9 mouse cellular contexts compared by ENCODE assay signal in the genomic region with DNA sequence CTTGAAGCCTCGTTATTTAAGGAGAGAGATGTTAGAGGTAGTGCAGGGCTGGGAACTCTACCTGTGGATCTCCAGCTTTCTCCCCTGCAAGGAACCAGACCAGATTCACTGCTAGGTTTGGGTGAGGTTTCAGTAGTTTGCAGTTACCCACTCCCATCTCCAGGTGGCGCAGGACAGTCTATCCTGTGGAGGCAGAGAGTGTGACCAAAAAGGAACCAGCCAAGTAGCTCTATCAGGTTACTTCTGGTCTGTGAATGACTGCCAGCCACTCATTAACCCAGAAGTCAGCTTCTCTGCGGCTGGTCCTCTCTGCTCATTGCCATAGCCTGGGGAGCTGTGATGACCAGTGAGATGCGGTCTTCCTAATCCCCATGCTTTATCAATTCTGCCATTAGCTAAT.
DNase-seq lines count a peak whose midpoint lies in the region; ATAC-seq and TF ChIP-seq lines count a peak whose summit lies in the region.
"Had no signal": no experiment of that assay in that cellular context is flagged by ENCODE, and none has a peak within 500 bp of the region (broad histone marks: within the 10 kb centered on the region; RNA-seq: fewer than 3 reads in every experiment).

No protein-coding gene starts in this region.

- H3K27ac ChIP-seq in liver, adult 2 months (replicated peaks; ENCODE audit: insufficient read depth, low read depth, low read length), result no peak overlapping the region
- H3K27ac ChIP-seq in liver, embryonic 12.5 days, result no peak overlapping the region
- H3K27ac ChIP-seq in forebrain, postnatal 0 days (ENCODE audit: low read depth, low read length), result no peak overlapping the region
- no peak overlapping the region for H3K27ac ChIP-seq in limb, embryonic 13.5 days
- H3K27ac ChIP-seq: embryonic facial prominence, embryonic 15.5 days had no signal

- no peaks in the 10 kb centered on the region for H3K27me3 ChIP-seq in liver, adult 2 months (ENCODE audit: control insufficient read depth, insufficient read depth, low read length)
- H3K27me3 ChIP-seq in liver, embryonic 12.5 days (replicated peaks), result no peaks in the 10 kb centered on the region
- H3K27me3 ChIP-seq in forebrain, postnatal 0 days (ENCODE audit: insufficient read depth, low read length), result no peaks in the 10 kb centered on the region
- H3K27me3 ChIP-seq in limb, embryonic 13.5 days, result no peaks in the 10 kb centered on the region
- H3K27me3 ChIP-seq: embryonic facial prominence, embryonic 15.5 days had no signal

- H3K4me2 ChIP-seq in liver, embryonic 12.5 days, result no peak overlapping the region
- no peak overlapping the region for H3K4me2 ChIP-seq in forebrain, postnatal 0 days (ENCODE audit: low read depth)
- no peak overlapping the region for H3K4me2 ChIP-seq in limb, embryonic 13.5 days (replicated peaks)
- H3K4me2 ChIP-seq: embryonic facial prominence, embryonic 15.5 days had no signal

- no peak overlapping the region for H3K9ac ChIP-seq in liver, adult 2 months (ENCODE audit: low read depth, low read length)
- H3K9ac ChIP-seq in liver, embryonic 12.5 days, result no peak overlapping the region
- H3K9ac ChIP-seq in forebrain, postnatal 0 days, result no peak overlapping the region
- H3K9ac ChIP-seq in limb, embryonic 13.5 days, result no peak overlapping the region
- H3K9ac ChIP-seq: embryonic facial prominence, embryonic 15.5 days had no signal

- no peaks in the 10 kb centered on the region for H3K9me3 ChIP-seq in liver, embryonic 12.5 days (replicated peaks)
- no peaks in the 10 kb centered on the region for H3K9me3 ChIP-seq in forebrain, postnatal 0 days (ENCODE audit: low read length)
- H3K9me3 ChIP-seq in limb, embryonic 13.5 days, result no peaks in the 10 kb centered on the region
- H3K9me3 ChIP-seq: embryonic facial prominence, embryonic 15.5 days had no signal

- TF ChIP-seq CTCF in liver, adult 2 months (IDR thresholded peaks at IDR 0.05; ENCODE audit: low read depth, low read length), result peak; percentile 54
- TF ChIP-seq CTCF in brain, embryonic 14.5 days (IDR thresholded peaks at IDR 0.05; ENCODE audit: borderline replicate concordance, extremely low read depth, insufficient read depth, insufficient read length), result peak; percentile 64
- peak; percentile 48 for TF ChIP-seq CTCF in forebrain, postnatal 0 days (IDR thresholded peaks at IDR 0.05; ENCODE audit: low read depth)

- no peak for TF ChIP-seq POLR2A in liver, adult 2 months (IDR thresholded peaks at IDR 0.05; ENCODE audit: extremely low read depth, insufficient read depth, low read length)
- TF ChIP-seq POLR2A in brain, embryonic 14.5 days (IDR thresholded peaks at IDR 0.05; ENCODE audit: borderline replicate concordance, extremely low read depth, insufficient read depth, insufficient read length, poor library complexity, severe bottlenecking), result no peak

- no peaks in the 10 kb centered on the region for H3K4me1 ChIP-seq in liver, adult 2 months (ENCODE audit: control insufficient read depth, insufficient read depth, low read length)
- H3K4me1 ChIP-seq in liver, embryonic 12.5 days, result no peaks in the 10 kb centered on the region
- no peaks in the 10 kb centered on the region for H3K4me1 ChIP-seq in forebrain, postnatal 0 days (ENCODE audit: insufficient read depth)
- H3K4me1 ChIP-seq in limb, embryonic 13.5 days, result no peaks in the 10 kb centered on the region
- H3K4me1 ChIP-seq: embryonic facial prominence, embryonic 15.5 days had no signal

- H3K4me3 ChIP-seq in liver, adult 2 months (ENCODE audit: insufficient read depth, low read depth, low read length), result no peak overlapping the region
- H3K4me3 ChIP-seq in liver, embryonic 12.5 days, result no peak overlapping the region
- H3K4me3 ChIP-seq in forebrain, postnatal 0 days (ENCODE audit: low read depth, low read length), result no peak overlapping the region
- H3K4me3 ChIP-seq in limb, embryonic 13.5 days, result no peak overlapping the region
- H3K4me3 ChIP-seq: embryonic facial prominence, embryonic 15.5 days; myocyte had no signal

- peak; percentile 7 for DNase-seq in liver, adult 2 months (ENCODE audit: extremely low read depth, low read depth, low spot score)
- peak; percentile 41 for DNase-seq in brain, embryonic 14.5 days (ENCODE audit: low read depth)
- DNase-seq in forebrain, postnatal 0 days, result peak; percentile 17
- no peak for DNase-seq in cerebellum, adult 9-11 months

- H3K79me2 ChIP-seq in liver, adult 2 months (ENCODE audit: control insufficient read depth, insufficient read depth, low read length), result no peaks in the 10 kb centered on the region

- no peak for ATAC-seq in liver, embryonic 12.5 days
- ATAC-seq in forebrain, postnatal 0 days, result no peak
- ATAC-seq in limb, embryonic 13.5 days (ENCODE audit: low FRiP score, low read depth), result peak; percentile 24; the same call in 1 of the 2 replicates
- ATAC-seq in erythroid progenitor cell, adult 5-6 weeks (replicated peaks; ENCODE audit: low FRiP score, poor library complexity, severe bottlenecking), result no peak

- 61% methylated on average over 4 of the region's 4 CpGs for WGBS in liver, adult 2 months
- WGBS in liver, embryonic 12.5 days (ENCODE audit: insufficient replicate concordance), result 48% methylated on average over 4 of the region's 4 CpGs
- 60% methylated on average over 4 of the region's 4 CpGs for WGBS in forebrain, postnatal 0 days
- 55% methylated on average over 4 of the region's 4 CpGs for WGBS in limb, embryonic 13.5 days

- H3K36me3 ChIP-seq in liver, adult 2 months (ENCODE audit: control insufficient read depth, insufficient read depth, low read length), result no peaks in the 10 kb centered on the region
- no peaks in the 10 kb centered on the region for H3K36me3 ChIP-seq in liver, embryonic 12.5 days
- no peaks in the 10 kb centered on the region for H3K36me3 ChIP-seq in forebrain, postnatal 0 days (ENCODE audit: insufficient read depth)
- no peaks in the 10 kb centered on the region for H3K36me3 ChIP-seq in limb, embryonic 13.5 days
- H3K36me3 ChIP-seq: embryonic facial prominence, embryonic 15.5 days had no signal
